Mouse (Mus musculus) macrophage (primary cell): Measurements from ENCODE around the gene Alkbh2. TPM values are rescaled to one million over a fixed set of nuclear protein-coding genes. Genes with fewer than 3 reads are reported as not detected.

Source experiments
- H3K27ac ChIP-seq: fragments of 350-480 bp; formaldehyde crosslinking; 2 replicates; pipeline ENCODE4 v1.9.0; 2021
- H3K36me3 ChIP-seq: fragments of 350-480 bp; formaldehyde crosslinking; 2 replicates; pipeline ENCODE4 v1.9.0; 2021; ENCODE audit errors: inconsistent target
- H3K4me3 ChIP-seq: fragments of 350-480 bp; formaldehyde crosslinking; 2 replicates; pipeline ENCODE4 v1.9.0; 2021; ENCODE audit errors: inconsistent target
- H3K79me2 ChIP-seq: fragments of 350-480 bp; formaldehyde crosslinking; 2 replicates; pipeline ENCODE4 v1.9.0; 2021; ENCODE audit errors: inconsistent target
- WGBS: methylation state at CpG from one replicate; pipeline ENCODE4 v1.1.7; 2026; ENCODE audit warnings: inconsistent platforms; ENCODE audit not compliant: missing documents; 5-methylcytosine and 5-hydroxymethylcytosine counted together
- polyA plus RNA-seq: library from polyadenylated mRNA; stranded (reverse); fragments of 250-400 nt; gene quantifications from 3 replicates; pipeline ENCODE4 v1.2.4, GENCODE M21; 2018; ENCODE audit warnings: inconsistent platforms

Alkbh2 gene
- polyA plus RNA-seq, 1 experiment from 2014 or later, result 0.95 TPM

- WGBS, result 5% methylated on average over 64 of the region's 64 CpGs
- Histone ChIP-seq H3K27ac (no peak overlapping the region), H3K36me3 (no peaks in the 10 kb centered on the region; the same call in 1 of the 2 replicates), H3K4me3 (peak overlapping the region; percentile 56), H3K79me2 (peaks cover 4% of the 10 kb centered on the region; the same call in 1 of the 2 replicates)
These were observed 27.5 kb downstream of the Alkbh2 start for GRCm38 (mm10) chr5:114100390-114101099.

GRCm38 (mm10) chr5:114099709-114100389 is 28.2 kb downstream of the Alkbh2 start:
- Histone ChIP-seq H3K79me2 (peaks cover 4% of the 10 kb centered on the region; the same call in 1 of the 2 replicates), H3K36me3 (no peaks in the 10 kb centered on the region), H3K27ac (no peak overlapping the region), H3K4me3 (peak overlapping the region; percentile 34)
- 12% methylated on average over 37 of the region's 37 CpGs for WGBS

- no peaks in the 10 kb centered on the region for H3K36me3 ChIP-seq
- H3K79me2 ChIP-seq, result no peaks in the 10 kb centered on the region
- no peak within 1 kb of the TSS for H3K27ac ChIP-seq
- 4% methylated on average over 40 of the region's 40 CpGs for WGBS
- no peak within 1 kb of the TSS for H3K4me3 ChIP-seq
These were observed 36.8 kb downstream of the Alkbh2 start, which contains the start of gene Svop for GRCm38 (mm10) chr5:114091057-114091807. Gene Svop, minus strand, starts transcription at chr5:114091570.

- WGBS, result 29% methylated on average over 7 of the region's 7 CpGs
- H3K27ac ChIP-seq, result no peak overlapping the region
- H3K36me3 ChIP-seq, result no peaks in the 10 kb centered on the region
- H3K79me2 ChIP-seq, result no peaks in the 10 kb centered on the region
- no peak overlapping the region for H3K4me3 ChIP-seq
These were observed 37.5 kb downstream of the Alkbh2 start for GRCm38 (mm10) chr5:114090421-114091013.

GRCm38 (mm10) chr5:114087875-114088480 is 40.0 kb downstream of the Alkbh2 start:
- Histone ChIP-seq H3K4me3 (no peak overlapping the region), H3K36me3 (no peaks in the 10 kb centered on the region), H3K27ac (no peak overlapping the region), H3K79me2 (no peaks in the 10 kb centered on the region)
- 63% methylated on average over 10 of the region's 12 CpGs for WGBS

GRCm38 (mm10) chr5:114085501-114085900 is 42.5 kb downstream of the Alkbh2 start:
- H3K36me3 ChIP-seq, result no peaks in the 10 kb centered on the region
- H3K27ac ChIP-seq, result no peak overlapping the region
- no peak overlapping the region for H3K4me3 ChIP-seq
- 75% methylated on average over 14 of the region's 14 CpGs for WGBS
- H3K79me2 ChIP-seq, result no peaks in the 10 kb centered on the region

- no peaks in the 10 kb centered on the region for H3K79me2 ChIP-seq
- H3K27ac ChIP-seq, result no peak overlapping the region
- H3K36me3 ChIP-seq, result no peaks in the 10 kb centered on the region
- no peak overlapping the region for H3K4me3 ChIP-seq
- 75% methylated on average over 8 of the region's 8 CpGs for WGBS
These were observed 51.0 kb downstream of the Alkbh2 start for GRCm38 (mm10) chr5:114077009-114077408.

Other genes with a start within 250 kb of the Alkbh2 start
- 171 to 329 TPM (median 266 TPM) in 3 replicates for gene Coro1c, start 219.5 kb downstream of the Alkbh2 start, polyA plus RNA-seq
- 8.9 to 10.3 TPM (median 10.0 TPM) in 3 replicates for gene Ssh1, start 134.3 kb downstream of the Alkbh2 start, polyA plus RNA-seq
- gene Dao, start 124.5 kb downstream of the Alkbh2 start, polyA plus RNA-seq, result not detected in 3 replicates
- 8.4 to 11.9 TPM (median 8.4 TPM) in 3 replicates for gene Usp30, start 62.8 kb downstream of the Alkbh2 start, polyA plus RNA-seq
- not detected in 3 replicates for gene Svop, start 36.6 kb downstream of the Alkbh2 start, polyA plus RNA-seq
- gene Ung, start 2.2 kb upstream of the Alkbh2 start, polyA plus RNA-seq, result 0.70 to 14.0 TPM (median 3.2 TPM) in 3 replicates
- gene Acacb, start 18.3 kb upstream of the Alkbh2 start, polyA plus RNA-seq, result 0.17 to 0.30 TPM (median 0.29 TPM) in 3 replicates
- not detected in 3 replicates for gene Foxn4, start 145.6 kb upstream of the Alkbh2 start, polyA plus RNA-seq
- gene Myo1h, start 160.9 kb upstream of the Alkbh2 start, polyA plus RNA-seq, result 0.27 to 0.34 TPM (median 0.30 TPM) in 3 replicates